Mouse (Mus musculus) CH12.LX (cell line): Measurements from ENCODE around the gene Ifi203. TPM values are rescaled to one million over a fixed set of nuclear protein-coding genes. Genes with fewer than 3 reads are reported as not detected.
"Not testable (repeated sequence)": the region's sequence is repeated elsewhere in the genome, so short reads cannot be mapped to it uniquely, and the experiment has no call there.

Experiments used
- DNase-seq: peaks from one replicate; pipeline ENCODE4 v3.0.0-alpha.2; 2013; ENCODE audit errors: extremely low read depth
- H3K27ac ChIP-seq: 2 replicates; pipeline ENCODE4 v1.5.1; 2012; ENCODE audit warnings: low read depth, mild to moderate bottlenecking, control low read depth, moderate library complexity; ENCODE audit not compliant: insufficient read depth
- H3K27me3 ChIP-seq: replicated peaks from 2 replicates; pipeline ENCODE3; 2012; ENCODE audit warnings: inconsistent platforms
- H3K36me3 ChIP-seq, 2 experiments: replicated peaks in 1 of 2; 2 replicates each; pipeline versions ENCODE3 to v1.6.1; 2012; ENCODE audit warnings: inconsistent platforms in 1 of 2, low read length in 1 of 2, mild to moderate bottlenecking in 1 of 2, mixed read lengths in 1 of 2, moderate library complexity in 1 of 2; ENCODE audit not compliant: control insufficient read depth in 1 of 2, insufficient read depth in 1 of 2
- H3K4me1 ChIP-seq, 2 experiments: 2 replicates each; pipeline ENCODE4 v1.6.1; 2012; ENCODE audit warnings: inconsistent platforms in 1 of 2, moderate library complexity in 1 of 2; ENCODE audit not compliant: insufficient read depth in 2 of 2, control insufficient read depth in 1 of 2
- H3K4me2 ChIP-seq: 2 replicates; pipeline ENCODE4 v1.6.1; 2012; ENCODE audit warnings: low read depth, mild to moderate bottlenecking, control low read depth; ENCODE audit not compliant: poor library complexity, insufficient read depth, severe bottlenecking
- H3K4me3 ChIP-seq, 3 experiments: fragments of 150-350 bp in 1 of 3; sonication (generic) in 1 of 3; replicated peaks in 1 of 3; 2 replicates each; pipeline versions ENCODE3 to v1.5.1; 2011 to 2012; ENCODE audit warnings: low read depth in 2 of 3, low read length in 2 of 3, mild to moderate bottlenecking in 2 of 3, moderate library complexity in 2 of 3, control low read depth in 1 of 3, improper control_type of control experiment in 1 of 3, inconsistent platforms in 1 of 3, mixed read lengths in 1 of 3; ENCODE audit not compliant: poor library complexity in 1 of 3
- H3K79me2 ChIP-seq: replicated peaks from 2 replicates; pipeline ENCODE4 v1.6.1; 2012; ENCODE audit warnings: mild to moderate bottlenecking, moderate library complexity; ENCODE audit not compliant: control insufficient read depth, poor library complexity, insufficient read depth, severe bottlenecking; ENCODE audit errors: extremely low read depth
- H3K9ac ChIP-seq: 2 replicates; pipeline ENCODE4 v1.6.1; 2012; ENCODE audit warnings: low read depth, mild to moderate bottlenecking, control low read depth, moderate library complexity; ENCODE audit not compliant: insufficient read depth
- H3K9me3 ChIP-seq: replicated peaks from 2 replicates; pipeline ENCODE3; 2012; ENCODE audit warnings: low read length, inconsistent platforms, mixed read lengths
- BHLHE40 ChIP-seq: IDR thresholded peaks from 2 replicates; pipeline ENCODE4 v1.6.1; 2011; ENCODE audit warnings: mild to moderate bottlenecking, low read depth, low read length, improper control_type of control experiment
- CHD1 ChIP-seq: IDR thresholded peaks from 2 replicates; pipeline ENCODE4 v1.6.1; 2012; ENCODE audit warnings: low read depth, low read length, improper control_type of control experiment, inconsistent platforms
- CHD2 ChIP-seq: IDR thresholded peaks from 2 replicates; pipeline ENCODE4 v1.6.1; 2011; ENCODE audit warnings: low read length, improper control_type of control experiment
- EP300 ChIP-seq: IDR thresholded peaks from 2 replicates; pipeline ENCODE4 v1.6.1; 2011; ENCODE audit warnings: low read length, improper control_type of control experiment
- ETS1 ChIP-seq: conservative IDR thresholded peaks from 2 replicates; pipeline ENCODE4 v1.6.1; 2012; ENCODE audit warnings: low read depth, mild to moderate bottlenecking, inconsistent platforms, low read length, improper control_type of control experiment, moderate library complexity
- IRF4 ChIP-seq: IDR thresholded peaks from 2 replicates; pipeline ENCODE4 v1.6.1; 2014; ENCODE audit warnings: low read depth, mild to moderate bottlenecking, inconsistent platforms, low read length, improper control_type of control experiment
- MAZ ChIP-seq: IDR thresholded peaks from 2 replicates; pipeline ENCODE4 v1.6.1; 2012; ENCODE audit warnings: low read depth, mild to moderate bottlenecking, inconsistent platforms, low read length, improper control_type of control experiment, moderate library complexity
- MEF2A ChIP-seq: IDR thresholded peaks from 2 replicates; pipeline ENCODE4 v1.6.1; 2014; ENCODE audit warnings: low read depth, mild to moderate bottlenecking, inconsistent platforms, low read length, improper control_type of control experiment, borderline replicate concordance
- POLR2A ChIP-seq: IDR thresholded peaks from 2 replicates; pipeline ENCODE4 v1.6.1; 2011; ENCODE audit warnings: low read depth, mild to moderate bottlenecking, improper control_type of control experiment, low read length
- RCOR1 ChIP-seq: conservative IDR thresholded peaks from 2 replicates; pipeline ENCODE4 v1.6.1; 2012; ENCODE audit warnings: low read depth, mild to moderate bottlenecking, inconsistent platforms, low read length, improper control_type of control experiment
- SIN3A ChIP-seq: IDR thresholded peaks from 2 replicates; pipeline ENCODE4 v1.6.1; 2012; ENCODE audit warnings: low read length, improper control_type of control experiment, inconsistent platforms
- TBP ChIP-seq: conservative IDR thresholded peaks from 2 replicates; pipeline ENCODE4 v1.6.1; 2011; ENCODE audit warnings: low read depth, low read length, improper control_type of control experiment
- TCF12 ChIP-seq: IDR thresholded peaks from 2 replicates; pipeline ENCODE4 v1.6.1; 2014; ENCODE audit warnings: low read depth, mild to moderate bottlenecking, inconsistent platforms, low read length, improper control_type of control experiment
- UBTF ChIP-seq: IDR thresholded peaks from 2 replicates; pipeline ENCODE4 v1.6.1; 2012; ENCODE audit warnings: low read depth, mild to moderate bottlenecking, inconsistent platforms, low read length, improper control_type of control experiment, moderate library complexity
- USF1 ChIP-seq: IDR thresholded peaks from 2 replicates; pipeline ENCODE4 v1.6.1; 2014; ENCODE audit warnings: low read depth, mild to moderate bottlenecking, inconsistent platforms, low read length, improper control_type of control experiment
- USF2 ChIP-seq: conservative IDR thresholded peaks from 2 replicates; pipeline ENCODE4 v1.6.1; 2011; ENCODE audit warnings: low read depth, low read length, improper control_type of control experiment
- ZMIZ1 ChIP-seq: IDR thresholded peaks from 2 replicates; pipeline ENCODE4 v1.6.1; 2012; ENCODE audit warnings: low read depth, mild to moderate bottlenecking, inconsistent platforms, low read length, improper control_type of control experiment
- ZNF384 ChIP-seq: IDR thresholded peaks from 2 replicates; pipeline ENCODE4 v1.6.1; 2012; ENCODE audit warnings: low read depth, low read length, improper control_type of control experiment, inconsistent platforms
- dilution Hi-C: fragments of 300-500 bp; cut with MboI; formaldehyde crosslinking; loops from 2 replicates; pipeline ENCODE4 v1.14.3; 2020; ENCODE audit warnings: low sequenced_read_pairs; ENCODE audit not compliant: extremely low pct_unique_long_range_greater_than_20kb, extremely low pct_ligation_motif_present
- in situ Hi-C: fragments of 300-500 bp; cut with MboI; formaldehyde crosslinking; loops from 3 replicates; pipeline ENCODE4 v1.14.3; 2019; ENCODE audit warnings: low sequenced_read_pairs, low pct_ligation_motif_present, low pct_unique_long_range_greater_than_20kb, mixed read lengths
- polyA plus RNA-seq: library from polyadenylated mRNA; unstranded; fragments of >175 nt; gene quantifications from 2 replicates; pipeline ENCODE4 v1.2.1, GENCODE M21; 2012; ENCODE audit warnings: low read depth; ENCODE audit not compliant: insufficient read length
- total RNA-seq, 2 experiments: library from RNA; depleted of rRNA; stranded (reverse); fragments of 300-350 nt in 1 of 2; fragments of >200 nt in 1 of 2; gene quantifications; 2 replicates each; pipeline ENCODE4 v1.2.3; 2012 to 2014

The Ifi203 gene
- total and polyA plus RNA-seq, 3 experiments = 14.2 to 36.5 (median 27.5) TPM

DNA sequence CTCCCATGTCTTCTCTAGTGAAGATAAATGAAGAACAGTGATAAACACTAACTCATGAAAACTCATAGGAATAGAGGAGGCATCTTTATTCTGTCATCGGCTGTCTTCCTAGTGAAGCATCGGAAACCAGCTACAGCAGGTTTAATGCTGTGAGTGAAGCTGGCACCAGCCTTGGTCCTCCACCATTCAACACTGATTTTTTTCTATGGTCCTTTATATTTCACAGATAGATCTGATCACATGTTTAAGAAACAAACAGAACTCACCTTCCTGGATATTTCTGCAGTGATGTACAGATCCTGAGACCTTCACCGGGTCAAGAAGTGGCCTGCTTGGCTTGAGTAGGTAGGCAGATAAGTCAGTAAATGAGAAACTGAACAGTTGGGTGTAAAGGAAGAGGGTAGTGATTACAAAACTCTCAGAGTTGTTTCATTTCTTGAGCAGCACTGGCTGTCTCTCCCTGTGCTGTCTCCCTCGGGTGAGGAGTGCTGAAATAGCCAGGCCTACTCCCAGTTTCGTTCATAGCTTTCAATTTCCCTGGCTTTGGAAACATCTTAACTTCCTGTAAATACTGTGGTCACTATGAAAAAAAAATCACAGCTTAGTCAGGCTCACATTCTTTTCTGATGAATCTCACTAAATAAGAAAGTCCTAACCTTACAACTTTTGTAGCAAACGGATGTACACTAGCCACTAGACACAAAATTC, 29.8 kb downstream of the Ifi203 start, which contains the start of gene Ifi211:
Gene Ifi211, minus strand, starts transcription at position 499 of the 708 bp plus-strand sequence.
- H3K27me3 ChIP-seq, dilution Hi-C loops, H3K36me3 ChIP-seq, H3K4me1 ChIP-seq, in situ Hi-C loops, H3K79me2 ChIP-seq, H3K9me3 ChIP-seq: not testable (repeated sequence)
- TF ChIP-seq ETS1 = peak; percentile 28; the same call in 1 of the 2 replicates
- TF ChIP-seq POLR2A = peak; percentile 39; the same call in 1 of the 2 replicates
- TF ChIP-seq CHD1 = peak; percentile 76; the same call in 1 of the 2 replicates
- peak; percentile 65; the same call in 1 of the 2 replicates for TF ChIP-seq TBP
- TF ChIP-seq EP300 = peak; percentile 73
- TF ChIP-seq CHD2 = 0 out of 2 replicates have a peak, but pooled peaks have one; percentile 17
- peak; percentile 61 for TF ChIP-seq MEF2A
- TF ChIP-seq SIN3A = peak; percentile 55; the same call in 1 of the 2 replicates
- peak; percentile 63; the same call in 1 of the 2 replicates for TF ChIP-seq TCF12
- peak; percentile 74; the same call in 1 of the 2 replicates for TF ChIP-seq ZNF384
- TF ChIP-seq BHLHE40 = peak; percentile 54
- TF ChIP-seq IRF4 = peak; percentile 76
- peak within 1 kb of the TSS; percentile 49; the same call in 1 of the 2 replicates for H3K27ac ChIP-seq
- H3K4me2 ChIP-seq = peak within 1 kb of the TSS; percentile 89
- H3K4me3 ChIP-seq = peak within 1 kb of the TSS; percentile 17 to 47 (median 47)
- H3K9ac ChIP-seq = peak within 1 kb of the TSS; percentile 71
- peak; percentile 25 for DNase-seq

DNA sequence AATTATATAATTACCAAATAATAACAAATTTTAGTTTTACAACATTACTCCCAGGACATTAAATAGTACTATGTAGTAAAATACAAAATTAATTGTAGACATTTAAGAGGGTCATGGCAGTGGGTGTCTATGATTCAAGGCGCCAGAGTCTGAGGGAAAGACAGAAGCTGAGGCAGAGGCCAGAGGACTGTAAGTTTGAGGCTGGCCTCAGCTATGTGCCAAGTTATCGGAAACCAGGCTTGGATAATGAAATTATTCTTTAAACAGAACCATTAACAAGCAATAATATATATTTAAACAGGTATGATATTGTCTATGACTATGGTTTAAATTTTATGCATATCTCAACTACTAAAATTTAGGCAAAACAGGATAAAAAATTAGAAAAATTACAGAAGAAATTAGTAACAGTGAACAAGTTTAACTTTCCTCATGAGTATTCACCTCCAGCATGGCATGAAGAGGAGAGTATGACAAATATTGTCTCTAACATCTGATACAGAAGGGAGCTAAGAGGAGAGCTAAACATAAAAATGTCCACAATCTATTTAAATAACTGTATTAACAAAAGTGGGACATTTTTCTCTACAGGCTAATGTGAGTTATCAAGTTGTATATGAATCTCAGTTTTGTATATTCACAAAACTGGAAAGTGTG, 30.5 kb downstream of the Ifi203 start:
- dilution Hi-C loops = no loop called here
- in situ Hi-C loops = no loop called here
- TF ChIP-seq TBP (no peak), CHD2 (no peak), ZMIZ1 (no peak), MEF2A (no peak), UBTF (no peak), USF2 (no peak), MAZ (no peak), RCOR1 (no peak), POLR2A (no peak), SIN3A (no peak), USF1 (no peak)

DNA sequence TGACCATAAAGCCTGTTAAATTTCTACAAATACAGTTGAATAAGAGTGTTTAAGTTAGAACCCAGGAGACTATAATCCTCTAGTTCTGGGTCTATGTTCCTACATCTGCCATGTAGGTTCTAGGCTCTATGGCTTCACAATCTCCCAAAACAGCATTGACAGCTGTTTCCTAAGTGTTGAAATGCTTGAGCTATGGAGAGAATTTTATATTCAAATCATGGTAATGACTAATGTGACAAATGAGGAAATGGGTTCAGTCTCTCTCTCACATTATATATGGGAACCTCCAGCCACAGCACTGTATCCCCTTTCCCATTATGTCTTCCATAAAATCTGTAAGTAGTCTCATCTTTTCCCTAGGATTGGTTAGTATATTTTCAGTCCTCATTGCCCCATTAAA, 34.1 kb downstream of the Ifi203 start:
- in situ Hi-C loops, H3K36me3 ChIP-seq, H3K27me3 ChIP-seq, H3K9me3 ChIP-seq, H3K4me3 ChIP-seq, H3K9ac ChIP-seq, DNase-seq, H3K79me2 ChIP-seq, H3K27ac ChIP-seq, H3K4me2 ChIP-seq, dilution Hi-C loops: not testable (repeated sequence)
- H3K4me1 ChIP-seq = peaks cover 0 to 23% of the 10 kb centered on the region in 2 experiments; a peak in 2 of 4 replicates

More for the DNA sequence above, 30.5 kb downstream of the Ifi203 start:
- Histone ChIP-seq H3K4me3 (peak overlapping the region in 2 of 3 experiments; percentile 17 to 47), H3K9me3 (no peaks in the 10 kb centered on the region), H3K27ac (no peak overlapping the region), H3K27me3 (no peaks in the 10 kb centered on the region), H3K9ac (peak overlapping the region; percentile 34; the same call in 1 of the 2 replicates), H3K79me2 (peaks cover 8% of the 10 kb centered on the region), H3K36me3 (no peaks in the 10 kb centered on the region), H3K4me1 (peaks cover 0 to 6% of the 10 kb centered on the region in 2 experiments; a peak in 2 of 4 replicates), H3K4me2 (peak overlapping the region; percentile 32; the same call in 1 of the 2 replicates)
- no peak for DNase-seq
